In the genomic region with DNA sequence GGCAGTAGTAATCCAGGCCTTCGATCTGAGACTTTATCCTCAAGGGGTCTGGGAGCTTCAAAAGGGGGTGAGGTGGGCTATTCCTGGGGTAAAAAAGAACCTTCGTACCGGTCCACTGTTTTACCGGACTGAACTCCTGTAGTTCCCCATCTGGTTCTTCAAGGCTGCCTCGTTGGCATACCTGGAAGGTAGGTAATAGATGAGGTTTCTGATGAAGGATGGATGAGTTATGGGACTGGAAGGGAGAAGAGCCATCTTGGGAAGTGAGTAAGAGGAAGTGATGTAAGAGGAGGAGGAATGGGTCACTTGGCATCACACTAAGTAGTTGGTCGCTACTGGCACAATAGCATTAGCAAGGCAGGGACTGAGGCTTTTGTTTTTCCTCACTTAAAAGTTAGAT, we compare ENCODE assay signal across 7 mouse cellular contexts. TPM values are rescaled to one million over a fixed set of nuclear protein-coding genes. Genes with fewer than 3 reads are reported as not detected.
DNase-seq lines count a peak whose midpoint lies in the region; ATAC-seq and TF ChIP-seq lines count a peak whose summit lies in the region.

No protein-coding gene starts in this region.

- H3K36me3 ChIP-seq in E14TG2a.4 (ENCODE audit: insufficient read depth, low read length) (peaks cover 41% of the 10 kb centered on the region), macrophage (ENCODE audit: inconsistent target) (peaks cover 16% of the 10 kb centered on the region)
- peaks cover 4% of the 10 kb centered on the region; the same call in 1 of the 2 replicates for H3K36me3 ChIP-seq in forebrain, embryonic 11.5 days (ENCODE audit: control insufficient read depth, insufficient read depth, low read length)
- peaks cover 20% of the 10 kb centered on the region for H3K36me3 ChIP-seq in intestine, embryonic 14.5 days (ENCODE audit: control insufficient read depth, insufficient read depth, low read length)

- H3K4me3 ChIP-seq in E14TG2a.4 (replicated peaks; ENCODE audit: low read length) (peak overlapping the region; percentile 97), macrophage (ENCODE audit: inconsistent target) (peak overlapping the region; percentile 93)
- peak overlapping the region; percentile 97 for H3K4me3 ChIP-seq in forebrain, embryonic 11.5 days (ENCODE audit: low read depth, low read length)
- peak overlapping the region; percentile 97 for H3K4me3 ChIP-seq in intestine, embryonic 14.5 days (ENCODE audit: low read depth, low read length)

- no peak for ATAC-seq in forebrain, embryonic 11.5 days (replicated peaks; ENCODE audit: low FRiP score)
- ATAC-seq in intestine, embryonic 14.5 days (replicated peaks; ENCODE audit: low FRiP score, low TSS enrichment, low read depth) = no peak

- peaks cover 54% of the 10 kb centered on the region for H3K79me2 ChIP-seq in macrophage (ENCODE audit: inconsistent target)

- TF ChIP-seq CTCF in E14TG2a.4 (conservative IDR thresholded peaks at IDR 0.05; ENCODE audit: low read length) = no peak

- H3K4me2 ChIP-seq in forebrain, embryonic 11.5 days (ENCODE audit: low read depth, low read length, severe bottlenecking) = peak overlapping the region; percentile 76
- H3K4me2 ChIP-seq in intestine, embryonic 14.5 days (ENCODE audit: low read length) = peak overlapping the region; percentile 86

- no peaks in the 10 kb centered on the region for H3K27me3 ChIP-seq in E14TG2a.4 (ENCODE audit: insufficient read depth, low read length)
- H3K27me3 ChIP-seq in forebrain, embryonic 11.5 days (ENCODE audit: control insufficient read depth, insufficient read depth, low read length) = no peaks in the 10 kb centered on the region
- H3K27me3 ChIP-seq in intestine, embryonic 14.5 days (replicated peaks; ENCODE audit: control insufficient read depth, insufficient read depth, low read length) = no peaks in the 10 kb centered on the region

- WGBS in forebrain, embryonic 11.5 days = 8% methylated on average over 6 of the region's 6 CpGs
- WGBS in intestine, embryonic 14.5 days = 13% methylated on average over 6 of the region's 6 CpGs
- WGBS in macrophage (ENCODE audit: missing documents) = 1% methylated on average over 6 of the region's 6 CpGs

- DNase-seq in A20 (ENCODE audit: low read depth, low spot score) = peak; percentile 56
- DNase-seq in forebrain, embryonic 11.5 days (ENCODE audit: low spot score) = no peak
- peak; percentile 54 for DNase-seq in intestine, embryonic 14.5 days (ENCODE audit: low spot score)
- peak; percentile 4 for DNase-seq in thymus, postnatal 25 days
- DNase-seq in adrenal gland, postnatal 36 days = no peak

- no peak overlapping the region for H3K27ac ChIP-seq in forebrain, embryonic 11.5 days (ENCODE audit: low read depth, low read length)
- H3K27ac ChIP-seq in intestine, embryonic 14.5 days (ENCODE audit: low read depth) = no peak overlapping the region
- H3K27ac ChIP-seq in macrophage = peak overlapping the region; percentile 24; the same call in 1 of the 2 replicates

- H3K4me1 ChIP-seq in E14TG2a.4 (replicated peaks; ENCODE audit: low read depth, low read length) = peaks cover 64% of the 10 kb centered on the region
- H3K4me1 ChIP-seq in forebrain, embryonic 11.5 days (replicated peaks; ENCODE audit: control insufficient read depth, insufficient read depth, low read length) = 0 out of 2 replicates have a peak, but pooled peaks cover 2% of the 10 kb centered on the region
- peaks cover 5% of the 10 kb centered on the region; the same call in 1 of the 2 replicates for H3K4me1 ChIP-seq in intestine, embryonic 14.5 days (replicated peaks; ENCODE audit: control insufficient read depth, insufficient read depth, low read length)

- peak overlapping the region; percentile 86 for H3K9ac ChIP-seq in forebrain, embryonic 11.5 days (ENCODE audit: low read length)
- H3K9ac ChIP-seq in intestine, embryonic 14.5 days (ENCODE audit: low read length) = peak overlapping the region; percentile 86

- no peaks in the 10 kb centered on the region for H3K9me3 ChIP-seq in E14TG2a.4 (ENCODE audit: low read length)
- no peaks in the 10 kb centered on the region for H3K9me3 ChIP-seq in forebrain, embryonic 11.5 days (ENCODE audit: control insufficient read depth, low read length)
- no peaks in the 10 kb centered on the region for H3K9me3 ChIP-seq in intestine, embryonic 14.5 days (ENCODE audit: control insufficient read depth, low read length)

RNA-seq across cellular contexts. Expression of a gene that starts 2.7 kb away (rescaled TPM):
- 61.2 and 62.0 TPM in 2 replicates for polyA plus RNA-seq in forebrain, embryonic 11.5 days (2014; fragmentation: Nextera tagmentation; extraction: Ambion mirVana)
- polyA plus RNA-seq in intestine, embryonic 14.5 days (2014; fragmentation: Nextera tagmentation; extraction: Ambion mirVana) = 45.6 and 46.5 TPM in 2 replicates
- 10 to 100 TPM; 13.6 to 76.7 (median 47.5) TPM for total RNA-seq in macrophage (2018; cell fraction: chromatin; rRNA removed)
- total RNA-seq in macrophage (2018; cell fraction: cytosol; rRNA removed) = 10 to 100 TPM; 12.5 to 26.0 (median 21.5) TPM
- 10 to 100 TPM; 10.1 to 56.0 (median 33.6) TPM for total RNA-seq in macrophage (2018; cell fraction: nucleus; rRNA removed)
- polyA plus RNA-seq in macrophage (2018) = 16.2 to 18.9 TPM (median 17.6 TPM) in 3 replicates
- total RNA-seq in adrenal gland, postnatal 36 days (2021) = 100 to 1,000 TPM in 1 of 2 experiments, 10 to 100 TPM in 1; 95.2 to 104 TPM

RNA-seq across cellular contexts. Expression of a gene that starts 21.6 kb away (rescaled TPM):
- polyA plus RNA-seq in forebrain, embryonic 11.5 days (2014; fragmentation: Nextera tagmentation; extraction: Ambion mirVana) = 6.6 and 7.3 TPM in 2 replicates
- 1.6 and 1.7 TPM in 2 replicates for polyA plus RNA-seq in intestine, embryonic 14.5 days (2014; fragmentation: Nextera tagmentation; extraction: Ambion mirVana)
- not detected for total RNA-seq in macrophage (2018; cell fraction: chromatin; rRNA removed)
- not detected for total RNA-seq in macrophage (2018; cell fraction: cytosol; rRNA removed)
- not detected for total RNA-seq in macrophage (2018; cell fraction: nucleus; rRNA removed)
- not detected in 3 replicates for polyA plus RNA-seq in macrophage (2018)
- total RNA-seq in adrenal gland, postnatal 36 days (2021) = 10 to 100 TPM; 21.6 to 35.2 TPM

Comparison
In these comparisons a context has a peak if more than half of its experiments do, and no peak if none do; other contexts are left out.
1. DNase-seq: peak in A20 (single experiment), intestine, embryonic 14.5 days (single experiment) and thymus, postnatal 25 days (single experiment); none in forebrain, embryonic 11.5 days (single experiment) and adrenal gland, postnatal 36 days (0 of 2).
2. Peak in every context shown above with its lines, with median percentiles within 50 percentile points of each other: H3K4me3 ChIP-seq.